Comparison of ENCODE assay signal across 28 mouse cellular contexts in genomic region chr13:98125666-98126065, GRCm38 (mm10).
DNase-seq lines count a peak whose midpoint lies in the region; ATAC-seq and TF ChIP-seq lines count a peak whose summit lies in the region.
"Had no signal": no experiment of that assay in that cellular context is flagged by ENCODE, and none has a peak within 500 bp of the region (broad histone marks: within the 10 kb centered on the region; RNA-seq: fewer than 3 reads in every experiment).

No protein-coding gene starts in this region.

- H3K27me3 ChIP-seq in heart, postnatal 0 days (ENCODE audit: control insufficient read depth, insufficient read depth, low read length) = no peaks in the 10 kb centered on the region
- no peaks in the 10 kb centered on the region for H3K27me3 ChIP-seq in heart, embryonic 11.5 days (ENCODE audit: control insufficient read depth, insufficient read depth, low read length)
- no peaks in the 10 kb centered on the region for H3K27me3 ChIP-seq in midbrain, embryonic 11.5 days (ENCODE audit: control insufficient read depth, insufficient read depth, low read length)
- no peaks in the 10 kb centered on the region for H3K27me3 ChIP-seq in midbrain, postnatal 0 days (ENCODE audit: insufficient read depth, low read length)
- H3K27me3 ChIP-seq in thymus, adult 2 months (ENCODE audit: control insufficient read depth, insufficient read depth, low read length) = no peaks in the 10 kb centered on the region
- H3K27me3 ChIP-seq: embryonic facial prominence, embryonic 12.5 days; embryonic facial prominence, embryonic 15.5 days; hindbrain, embryonic 15.5 days; intestine, embryonic 15.5 days; Patski had no signal

- no peak for TF ChIP-seq POLR2A in thymus, adult 2 months (IDR thresholded peaks at IDR 0.05; ENCODE audit: control insufficient read depth, extremely low read depth, insufficient read depth, low read length, poor library complexity)

- 44% methylated on average over 5 of the region's 5 CpGs for WGBS in heart, postnatal 0 days
- WGBS in heart, embryonic 11.5 days (ENCODE audit: insufficient replicate concordance) = 46% methylated on average over 5 of the region's 5 CpGs
- WGBS in midbrain, embryonic 11.5 days = 82% methylated on average over 5 of the region's 5 CpGs
- 82% methylated on average over 5 of the region's 5 CpGs for WGBS in midbrain, postnatal 0 days
- WGBS in thymus, adult 2 months = 70% methylated on average over 5 of the region's 5 CpGs

- 0 out of 2 replicates have a peak overlapping the region, but pooled peaks have one; percentile 1 for H3K4me2 ChIP-seq in heart, postnatal 0 days (ENCODE audit: low read depth, low read length)
- no peak overlapping the region for H3K4me2 ChIP-seq in heart, embryonic 11.5 days
- no peak overlapping the region for H3K4me2 ChIP-seq in midbrain, embryonic 11.5 days
- H3K4me2 ChIP-seq in midbrain, postnatal 0 days (ENCODE audit: low read depth, low read length, poor library complexity, severe bottlenecking) = no peak overlapping the region
- H3K4me2 ChIP-seq: embryonic facial prominence, embryonic 12.5 days; embryonic facial prominence, embryonic 15.5 days; hindbrain, embryonic 15.5 days; intestine, embryonic 15.5 days had no signal

- TF ChIP-seq CTCF in heart, postnatal 0 days (IDR thresholded peaks at IDR 0.05; ENCODE audit: low read depth) = no peak
- TF ChIP-seq CTCF in midbrain, postnatal 0 days (IDR thresholded peaks at IDR 0.05) = no peak
- no peak for TF ChIP-seq CTCF in thymus, adult 2 months (IDR thresholded peaks at IDR 0.05; ENCODE audit: borderline replicate concordance, control insufficient read depth, extremely low read depth, insufficient read depth, low read length, poor library complexity)

- no peaks in the 10 kb centered on the region for H3K9me3 ChIP-seq in heart, postnatal 0 days (replicated peaks; ENCODE audit: control insufficient read depth, low read length)
- no peaks in the 10 kb centered on the region for H3K9me3 ChIP-seq in heart, embryonic 11.5 days (replicated peaks; ENCODE audit: control insufficient read depth, low read length)
- H3K9me3 ChIP-seq in midbrain, embryonic 11.5 days (ENCODE audit: control insufficient read depth, low read length) = no peaks in the 10 kb centered on the region
- H3K9me3 ChIP-seq in midbrain, postnatal 0 days (ENCODE audit: low read length) = no peaks in the 10 kb centered on the region
- H3K9me3 ChIP-seq: embryonic facial prominence, embryonic 12.5 days; embryonic facial prominence, embryonic 15.5 days; G1E; hindbrain, embryonic 15.5 days; intestine, embryonic 15.5 days had no signal

- peaks cover 13% of the 10 kb centered on the region; the same call in 1 of the 2 replicates for H3K4me1 ChIP-seq in heart, postnatal 0 days (ENCODE audit: control insufficient read depth, insufficient read depth)
- H3K4me1 ChIP-seq in heart, embryonic 11.5 days (ENCODE audit: control insufficient read depth, insufficient read depth, low read length) = peaks cover 24% of the 10 kb centered on the region
- no peaks in the 10 kb centered on the region; the same call in 1 of the 2 replicates for H3K4me1 ChIP-seq in midbrain, embryonic 11.5 days (ENCODE audit: control insufficient read depth, insufficient read depth, low read length)
- H3K4me1 ChIP-seq in midbrain, postnatal 0 days (ENCODE audit: insufficient read depth, low read length) = no peaks in the 10 kb centered on the region
- H3K4me1 ChIP-seq in thymus, adult 2 months (replicated peaks; ENCODE audit: control insufficient read depth, insufficient read depth, low read length) = peaks cover 6% of the 10 kb centered on the region
- H3K4me1 ChIP-seq: hindbrain, embryonic 15.5 days had no signal

- no peak for TF ChIP-seq EP300 in heart, postnatal 0 days (IDR thresholded peaks at IDR 0.05; ENCODE audit: low read depth)

- no peak overlapping the region for H3K4me3 ChIP-seq in heart, postnatal 0 days (ENCODE audit: low read depth, low read length)
- no peak overlapping the region for H3K4me3 ChIP-seq in heart, embryonic 11.5 days (ENCODE audit: low read depth, low read length)
- no peak overlapping the region for H3K4me3 ChIP-seq in midbrain, embryonic 11.5 days (ENCODE audit: low read depth, low read length)
- no peak overlapping the region for H3K4me3 ChIP-seq in midbrain, postnatal 0 days (ENCODE audit: low read depth, low read length)
- no peak overlapping the region for H3K4me3 ChIP-seq in thymus, adult 2 months (ENCODE audit: control insufficient read depth, insufficient read depth, low read length)
- H3K4me3 ChIP-seq: embryonic facial prominence, embryonic 12.5 days; embryonic facial prominence, embryonic 15.5 days; gastrocnemius, adult 2 months; heart, adult 2 months; hindbrain, embryonic 15.5 days; intestine, embryonic 15.5 days had no signal

- no peak for ATAC-seq in heart, postnatal 0 days (ENCODE audit: insufficient read depth, low read depth)
- ATAC-seq in heart, embryonic 11.5 days (replicated peaks; ENCODE audit: insufficient number of reproducible peaks, low FRiP score, low TSS enrichment) = no peak
- no peak for ATAC-seq in midbrain, embryonic 11.5 days (ENCODE audit: low FRiP score)
- ATAC-seq in midbrain, postnatal 0 days (ENCODE audit: low FRiP score) = no peak
- ATAC-seq: activated CD4-positive, CD25-positive, alpha-beta regulatory T cell, adult 4 months; forebrain, embryonic 14.5 days; forebrain, postnatal 0 days; intestine, embryonic 15.5 days; Patski had no signal

- DNase-seq in heart, adult 11 months = peak; percentile 72
- DNase-seq in heart, postnatal 4 days = no peak
- DNase-seq in heart, postnatal 0 days (ENCODE audit: low spot score) = no peak
- peak; percentile 61 for DNase-seq in midbrain, embryonic 11.5 days (ENCODE audit: low spot score, missing footprints)
- no peak for DNase-seq in midbrain, postnatal 0 days (ENCODE audit: low spot score)
- no peak for DNase-seq in thymus, adult 2 months
- DNase-seq in lung, postnatal 10 days = no peak
- DNase-seq: adrenal gland, adult 8-10 months; adrenal gland, postnatal 25 days; cerebellum, adult 2 months; cerebellum, adult 9-11 months; cerebellum, postnatal 25 days; forebrain, postnatal 0 days; gastrocnemius, adult 2 months; gastrocnemius, postnatal 14 days; heart, adult 2 months; heart, postnatal 10 days; heart, postnatal 36 days; kidney, adult 11 months had no signal

- no peak overlapping the region for H3K9ac ChIP-seq in heart, postnatal 0 days (replicated peaks; ENCODE audit: low read depth, low read length)
- H3K9ac ChIP-seq in heart, embryonic 11.5 days (ENCODE audit: low read depth, low read length) = no peak overlapping the region
- no peak overlapping the region for H3K9ac ChIP-seq in midbrain, embryonic 11.5 days (ENCODE audit: low read length)
- no peak overlapping the region for H3K9ac ChIP-seq in midbrain, postnatal 0 days (replicated peaks; ENCODE audit: low read length, poor library complexity, severe bottlenecking)
- H3K9ac ChIP-seq: embryonic facial prominence, embryonic 12.5 days; embryonic facial prominence, embryonic 15.5 days; forebrain, postnatal 0 days; hindbrain, embryonic 15.5 days; intestine, embryonic 15.5 days had no signal

- no peak overlapping the region for H3K27ac ChIP-seq in heart, postnatal 0 days (ENCODE audit: low read depth)
- no peak overlapping the region for H3K27ac ChIP-seq in heart, embryonic 11.5 days (ENCODE audit: low read depth, low read length)
- no peak overlapping the region for H3K27ac ChIP-seq in midbrain, embryonic 11.5 days (ENCODE audit: low read depth, low read length)
- H3K27ac ChIP-seq in midbrain, postnatal 0 days (ENCODE audit: low read depth, low read length) = no peak overlapping the region
- H3K27ac ChIP-seq in thymus, adult 2 months (ENCODE audit: control insufficient read depth, insufficient read depth, low read length) = no peak overlapping the region
- H3K27ac ChIP-seq: embryonic facial prominence, embryonic 12.5 days; embryonic facial prominence, embryonic 15.5 days; gastrocnemius, adult 2 months; heart, adult 2 months; hindbrain, embryonic 15.5 days; intestine, embryonic 15.5 days had no signal

- H3K36me3 ChIP-seq in heart, postnatal 0 days (replicated peaks; ENCODE audit: control insufficient read depth, insufficient read depth, low read length) = no peaks in the 10 kb centered on the region
- H3K36me3 ChIP-seq in heart, embryonic 11.5 days (ENCODE audit: control insufficient read depth, insufficient read depth, low read length) = no peaks in the 10 kb centered on the region
- no peaks in the 10 kb centered on the region for H3K36me3 ChIP-seq in midbrain, embryonic 11.5 days (ENCODE audit: control insufficient read depth, insufficient read depth, low read length)
- no peaks in the 10 kb centered on the region for H3K36me3 ChIP-seq in midbrain, postnatal 0 days (ENCODE audit: insufficient read depth, low read length)
- no peaks in the 10 kb centered on the region for H3K36me3 ChIP-seq in thymus, adult 2 months (ENCODE audit: control insufficient read depth, insufficient read depth, low read length)
- H3K36me3 ChIP-seq: embryonic facial prominence, embryonic 12.5 days; embryonic facial prominence, embryonic 15.5 days; G1E; hindbrain, embryonic 15.5 days; intestine, embryonic 15.5 days had no signal

Comparison
In these comparisons a context has a peak if more than half of its experiments do, and no peak if none do; other contexts are left out.
1. DNase-seq: peak in heart, adult 11 months (single experiment) and midbrain, embryonic 11.5 days (single experiment); none in heart, postnatal 4 days (single experiment), heart, postnatal 0 days (single experiment), midbrain, postnatal 0 days (single experiment), thymus, adult 2 months (single experiment) and lung, postnatal 10 days (single experiment).